Mouse (Mus musculus): ENCODE data around the gene Apaf1. TPM values are rescaled to one million over a fixed set of nuclear protein-coding genes. Genes with fewer than 3 reads are reported as not detected.

Gene Apaf1
- total RNA-seq (2023) = 22.3 TPM

DNA sequence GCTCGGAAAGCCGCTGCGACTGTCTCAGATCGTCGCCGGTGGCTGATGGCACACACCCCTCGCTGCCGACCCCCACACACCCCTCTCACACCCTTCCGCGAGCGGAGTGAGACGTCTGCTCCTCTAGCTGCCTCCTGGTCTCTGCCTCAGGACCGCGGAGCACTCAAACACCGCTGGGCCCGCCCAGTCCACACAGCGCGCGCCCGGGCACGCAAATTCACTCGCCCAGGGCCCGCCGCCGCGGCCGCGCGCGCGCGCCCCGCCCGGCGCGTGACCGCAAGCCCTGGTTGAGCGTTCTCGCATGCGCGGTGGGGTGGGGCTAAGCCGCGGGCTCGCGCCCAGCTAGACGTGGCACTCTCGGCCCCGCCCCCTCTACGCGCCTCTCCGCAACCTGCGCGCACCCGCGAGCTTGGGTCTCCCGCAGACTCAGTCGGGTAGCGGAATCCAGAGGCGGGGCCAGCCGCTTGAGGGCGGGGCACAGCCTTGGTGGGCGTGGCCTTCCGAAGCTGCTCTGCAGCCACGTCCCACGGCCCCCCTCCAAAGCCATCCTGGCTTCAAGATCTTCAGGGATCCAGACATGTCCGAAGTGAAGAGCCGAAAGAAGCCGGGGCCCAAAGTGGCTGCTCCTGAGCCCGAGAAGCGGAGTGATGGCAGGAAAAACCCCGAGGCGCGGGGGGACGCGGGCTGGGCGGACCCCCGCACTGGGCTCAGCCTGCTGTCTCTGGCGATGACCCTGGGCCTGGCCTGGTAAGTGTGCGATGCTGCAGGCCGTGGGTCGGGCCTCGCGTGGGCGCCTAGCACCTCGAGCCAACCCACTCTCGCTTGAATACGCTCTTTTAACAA lies at the start of gene Apaf1, which contains the start of gene Ikbip:
Gene Apaf1 (minus strand): TSS at position 221 of the 843 bp plus-strand sequence.
Gene Ikbip (plus strand): TSS at position 391 of the 843 bp plus-strand sequence.

DNA sequence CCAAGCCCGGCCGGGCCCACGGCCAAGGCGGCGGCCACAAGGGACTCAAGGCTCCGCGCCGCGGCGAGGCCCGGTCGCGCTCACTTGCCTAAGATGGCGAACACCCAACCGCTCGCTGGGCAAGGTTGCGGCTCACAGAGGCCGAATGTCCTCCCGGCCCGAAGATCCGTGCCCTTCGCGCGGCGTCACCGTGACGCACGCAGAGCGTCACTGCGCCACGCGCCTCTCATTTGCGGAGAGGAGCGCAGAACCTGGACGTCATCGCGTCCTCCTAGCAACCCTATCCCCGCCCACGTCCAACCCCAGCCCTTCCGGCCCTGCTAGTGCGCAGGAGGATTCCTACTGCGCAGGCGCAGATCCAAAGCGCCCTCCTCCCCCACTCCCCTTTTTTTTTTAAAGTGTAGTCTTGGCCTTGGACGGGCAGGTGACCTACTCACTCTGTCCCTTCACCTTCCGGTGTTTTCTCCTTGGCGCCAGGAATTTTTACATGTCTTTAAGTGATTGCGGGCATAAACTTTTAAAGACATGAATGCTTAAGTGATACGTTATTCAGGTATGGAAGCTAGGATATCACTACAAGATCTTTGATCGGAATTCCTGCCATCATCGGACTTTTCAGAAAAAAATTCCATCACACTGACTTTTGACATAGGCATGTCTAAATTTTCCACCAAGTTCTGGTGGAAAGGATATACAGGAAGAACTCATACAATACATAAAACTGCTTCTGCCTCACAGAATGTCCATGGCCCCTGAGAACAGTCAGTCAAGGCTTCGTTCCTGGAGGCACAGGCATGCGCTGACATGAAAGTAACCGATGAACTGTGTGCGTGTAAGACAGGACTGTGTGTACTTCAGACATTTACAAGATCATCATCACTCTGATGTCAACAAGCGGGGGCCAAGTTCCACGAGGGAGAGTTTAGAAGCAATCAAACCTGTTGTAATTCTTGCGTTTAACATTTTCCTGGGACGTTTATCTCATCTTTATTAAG lies 41.6 kb upstream of the Apaf1 start, which contains the start of gene Slc25a3:
Gene Slc25a3 (minus strand): TSS at position 232 of the 995 bp plus-strand sequence.

Other genes with a start within 250 kb of the Apaf1 start
- 1.7 TPM for gene Ikbip, start 170 bp upstream of the Apaf1 start, total RNA-seq (2023)
- 557 TPM for gene Slc25a3, start 41.3 kb upstream of the Apaf1 start, total RNA-seq (2023)
- 140 TPM for gene Tmpo, start 98.5 kb upstream of the Apaf1 start, total RNA-seq (2023)